Mouse (Mus musculus) E14TG2a.4 (cell line): ENCODE measurements around the gene Mmp20.

Experiments
- H3K27me3 ChIP-seq: 2 replicates; pipeline ENCODE4 v1.6.1; 2014; ENCODE audit warnings: low read length, control low read depth; ENCODE audit not compliant: insufficient read depth
- H3K36me3 ChIP-seq: 2 replicates; pipeline ENCODE4 v1.6.1; 2014; ENCODE audit warnings: low read length, control low read depth; ENCODE audit not compliant: insufficient read depth
- H3K4me1 ChIP-seq: replicated peaks from 2 replicates; pipeline ENCODE4 v1.6.1; 2014; ENCODE audit warnings: low read depth, low read length, control low read depth
- H3K4me3 ChIP-seq: replicated peaks from 2 replicates; pipeline ENCODE4 v1.5.1; 2014; ENCODE audit warnings: mild to moderate bottlenecking, low read length
- H3K9me3 ChIP-seq: 2 replicates; pipeline ENCODE4 v1.6.1; 2014; ENCODE audit warnings: low read length, control low read depth
- CTCF ChIP-seq: conservative IDR thresholded peaks from 2 replicates; pipeline ENCODE4 v1.5.1; 2014; ENCODE audit warnings: low read length
- NANOG ChIP-seq: IDR thresholded peaks from 2 replicates; pipeline ENCODE4 v1.6.1; 2014; ENCODE audit warnings: borderline replicate concordance, low read length, mixed read lengths
- POU5F1 ChIP-seq: IDR thresholded peaks from 2 replicates; pipeline ENCODE4 v1.6.1; 2014; ENCODE audit warnings: low read length, borderline replicate concordance

Gene Mmp20

GRCm38 (mm10) chr9:7708698-7709097, 80.7 kb downstream of the Mmp20 start:
- Histone ChIP-seq H3K4me3 (no peak overlapping the region), H3K9me3 (peaks cover 25% of the 10 kb centered on the region), H3K27me3 (no peaks in the 10 kb centered on the region), H3K4me1 (peaks cover 16% of the 10 kb centered on the region), H3K36me3 (no peaks in the 10 kb centered on the region)
- no peak for TF ChIP-seq POU5F1
- TF ChIP-seq NANOG, result no peak
- TF ChIP-seq CTCF, result no peak

GRCm38 (mm10) chr9:7711196-7711595, 83.2 kb downstream of the Mmp20 start:
- Histone ChIP-seq H3K4me3 (no peak overlapping the region), H3K36me3 (no peaks in the 10 kb centered on the region), H3K9me3 (peaks cover 8% of the 10 kb centered on the region), H3K4me1 (peaks cover 16% of the 10 kb centered on the region), H3K27me3 (no peaks in the 10 kb centered on the region)
- no peak for TF ChIP-seq NANOG
- no peak for TF ChIP-seq CTCF
- no peak for TF ChIP-seq POU5F1

GRCm38 (mm10) chr9:7714062-7714907, 86.3 kb downstream of the Mmp20 start:
- TF ChIP-seq NANOG (no peak), CTCF (peak; percentile 51)
- Histone ChIP-seq H3K4me1 (peaks cover 24% of the 10 kb centered on the region), H3K27me3 (no peaks in the 10 kb centered on the region), H3K36me3 (no peaks in the 10 kb centered on the region), H3K4me3 (no peak overlapping the region), H3K9me3 (no peaks in the 10 kb centered on the region; the same call in 1 of the 2 replicates)

- peaks cover 25% of the 10 kb centered on the region for H3K4me1 ChIP-seq
- TF ChIP-seq CTCF, result no peak
- no peak for TF ChIP-seq POU5F1
- TF ChIP-seq NANOG, result no peak
- no peaks in the 10 kb centered on the region for H3K36me3 ChIP-seq
- no peaks in the 10 kb centered on the region; the same call in 1 of the 2 replicates for H3K9me3 ChIP-seq
- H3K27me3 ChIP-seq, result no peaks in the 10 kb centered on the region
- no peak overlapping the region for H3K4me3 ChIP-seq
Measured at GRCm38 (mm10) chr9:7714908-7715175, 86.8 kb downstream of the Mmp20 start.

- no peaks in the 10 kb centered on the region; the same call in 1 of the 2 replicates for H3K9me3 ChIP-seq
- no peak overlapping the region for H3K4me3 ChIP-seq
- no peak for TF ChIP-seq POU5F1
- TF ChIP-seq NANOG, result no peak
- TF ChIP-seq CTCF, result no peak
- peaks cover 38% of the 10 kb centered on the region for H3K4me1 ChIP-seq
- H3K27me3 ChIP-seq, result no peaks in the 10 kb centered on the region
- no peaks in the 10 kb centered on the region for H3K36me3 ChIP-seq
Measured at GRCm38 (mm10) chr9:7721543-7721942, 93.5 kb downstream of the Mmp20 start.
